Mouse (Mus musculus) thymus, adult 2 months (tissue): Measurements from ENCODE around the gene Cyp26c1. TPM values are rescaled to one million over a fixed set of nuclear protein-coding genes. Genes with fewer than 3 reads are reported as not detected.

Experiments used
- DNase-seq: peaks from one replicate; pipeline ENCODE4 v3.0.0; 2021
- H3K27ac ChIP-seq: fragments of 200-500 bp; 2 replicates; pipeline ENCODE4 v1.5.1; 2012; ENCODE audit warnings: low read length, control low read depth; ENCODE audit not compliant: control insufficient read depth, insufficient read depth
- H3K27me3 ChIP-seq: fragments of 200-500 bp; 2 replicates; pipeline ENCODE4 v1.6.1; 2012; ENCODE audit warnings: mild to moderate bottlenecking, low read length, moderate library complexity, mixed read lengths; ENCODE audit not compliant: control insufficient read depth, insufficient read depth
- H3K36me3 ChIP-seq: fragments of 200-500 bp; 2 replicates; pipeline ENCODE4 v1.6.1; 2012; ENCODE audit warnings: mild to moderate bottlenecking, low read length, moderate library complexity; ENCODE audit not compliant: control insufficient read depth, insufficient read depth
- H3K4me1 ChIP-seq: fragments of 200-500 bp; replicated peaks from 2 replicates; pipeline ENCODE4 v1.6.1; 2012; ENCODE audit warnings: low read length; ENCODE audit not compliant: control insufficient read depth, insufficient read depth
- H3K4me3 ChIP-seq: fragments of 200-500 bp; 2 replicates; pipeline ENCODE4 v1.5.1; 2012; ENCODE audit warnings: mild to moderate bottlenecking, low read length, control low read depth, moderate library complexity; ENCODE audit not compliant: control insufficient read depth, insufficient read depth
- CTCF ChIP-seq: fragments of 200-500 bp; IDR thresholded peaks from 2 replicates; pipeline ENCODE4 v1.5.1; 2012; ENCODE audit warnings: mild to moderate bottlenecking, control low read depth, low read length, moderate library complexity, borderline replicate concordance; ENCODE audit not compliant: control insufficient read depth, poor library complexity, insufficient read depth; ENCODE audit errors: extremely low read depth
- POLR2A ChIP-seq: fragments of 200-500 bp; IDR thresholded peaks from 2 replicates; pipeline ENCODE4 v1.6.1; 2012; ENCODE audit warnings: mild to moderate bottlenecking, low read length, control low read depth, moderate library complexity; ENCODE audit not compliant: control insufficient read depth, poor library complexity, insufficient read depth; ENCODE audit errors: extremely low read depth
- WGBS: fragments of 180-500 bp; shearing (Covaris S2); methylation state at CpG from one replicate; pipeline ENCODE4 v1.1.7; 2018; 5-methylcytosine and 5-hydroxymethylcytosine counted together
- polyA plus RNA-seq: library from polyadenylated mRNA; depleted of rRNA; stranded (reverse); fragments of >200 nt; gene quantifications from 2 replicates; pipeline ENCODE4 v1.2.3, GENCODE M21; 2012

Cyp26c1 gene
- polyA plus RNA-seq, 1 experiment: 0.28 TPM

DNA sequence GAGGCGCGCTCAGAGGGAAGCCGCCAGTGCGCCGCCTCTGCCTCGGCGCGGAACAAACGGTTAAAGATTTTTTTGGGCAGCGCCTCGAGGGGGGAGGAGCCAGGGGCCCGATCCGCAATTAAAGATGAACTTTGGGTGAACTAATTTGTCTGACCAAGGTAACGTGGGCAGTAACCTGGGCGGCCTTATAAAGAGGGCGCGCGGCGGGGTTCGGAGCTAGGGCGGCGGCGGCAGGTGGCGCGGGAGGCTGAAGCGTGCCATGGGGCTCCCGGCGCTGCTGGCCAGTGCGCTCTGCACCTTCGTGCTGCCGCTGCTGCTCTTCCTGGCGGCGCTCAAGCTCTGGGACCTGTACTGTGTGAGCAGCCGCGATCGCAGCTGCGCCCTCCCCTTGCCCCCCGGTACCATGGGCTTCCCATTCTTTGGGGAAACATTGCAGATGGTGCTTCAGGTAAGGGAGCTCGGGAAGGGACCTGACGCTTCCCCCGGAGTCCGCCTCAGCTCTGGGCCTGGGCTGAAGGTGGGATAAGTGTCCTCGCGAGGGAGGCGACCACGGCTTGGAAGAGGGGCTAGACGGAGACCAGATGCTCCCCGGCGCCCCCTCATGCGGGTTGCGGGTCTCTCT lies 12.4 kb downstream of the Cyp26c1 start, which contains the start of gene Cyp26a1:
Gene Cyp26a1, plus strand, starts transcription at position 148 of the 622 bp plus-strand sequence.
- TF ChIP-seq CTCF (no peak), POLR2A (no peak)
- H3K27me3 ChIP-seq: peaks cover 16% of the 10 kb centered on the region
- 2% methylated on average over 51 of the region's 51 CpGs for WGBS
- no peak within 1 kb of the TSS for H3K4me3 ChIP-seq
- DNase-seq: no peak
- no peak within 1 kb of the TSS for H3K27ac ChIP-seq
- H3K4me1 ChIP-seq: no peaks in the 10 kb centered on the region
- H3K36me3 ChIP-seq: no peaks in the 10 kb centered on the region

DNA sequence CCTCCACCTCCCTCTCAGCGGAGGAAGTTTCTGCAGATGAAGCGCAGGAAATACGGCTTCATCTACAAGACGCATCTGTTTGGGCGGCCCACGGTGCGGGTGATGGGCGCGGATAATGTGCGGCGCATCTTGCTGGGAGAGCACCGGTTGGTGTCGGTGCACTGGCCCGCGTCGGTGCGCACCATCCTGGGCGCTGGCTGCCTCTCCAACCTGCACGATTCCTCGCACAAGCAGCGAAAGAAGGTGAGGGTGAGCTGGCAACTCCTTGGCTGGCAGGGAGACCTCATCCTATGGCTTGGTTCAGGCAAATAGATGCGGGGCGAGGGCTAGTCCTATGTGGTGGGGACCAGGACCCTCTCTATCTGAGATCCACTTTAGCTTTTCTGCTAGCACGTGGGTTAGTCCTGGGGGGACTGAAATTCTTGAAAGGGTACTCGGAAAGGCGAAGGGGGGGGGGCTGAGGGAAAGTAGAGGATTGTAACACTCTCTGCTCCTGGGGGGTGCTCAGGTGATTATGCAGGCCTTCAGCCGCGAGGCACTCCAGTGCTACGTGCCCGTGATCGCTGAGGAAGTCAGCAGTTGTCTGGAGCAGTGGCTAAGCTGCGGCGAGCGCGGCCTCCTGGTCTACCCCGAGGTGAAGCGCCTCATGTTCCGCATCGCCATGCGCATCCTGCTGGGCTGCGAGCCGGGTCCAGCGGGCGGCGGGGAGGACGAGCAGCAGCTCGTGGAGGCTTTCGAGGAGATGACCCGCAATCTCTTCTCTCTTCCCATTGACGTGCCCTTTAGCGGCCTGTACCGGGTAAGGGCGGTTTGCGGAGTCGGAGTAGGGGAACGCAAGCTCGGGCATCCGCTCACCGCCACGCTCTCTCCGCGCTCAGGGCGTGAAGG lies 13.1 kb downstream of the Cyp26c1 start:
- no peaks in the 10 kb centered on the region for H3K36me3 ChIP-seq
- no peak overlapping the region for H3K4me3 ChIP-seq
- no peak overlapping the region for H3K27ac ChIP-seq
- H3K27me3 ChIP-seq: peaks cover 16% of the 10 kb centered on the region
- no peak for TF ChIP-seq POLR2A
- TF ChIP-seq CTCF: no peak
- WGBS: 2% methylated on average over 63 of the region's 63 CpGs
- no peak for DNase-seq
- no peaks in the 10 kb centered on the region for H3K4me1 ChIP-seq

DNA sequence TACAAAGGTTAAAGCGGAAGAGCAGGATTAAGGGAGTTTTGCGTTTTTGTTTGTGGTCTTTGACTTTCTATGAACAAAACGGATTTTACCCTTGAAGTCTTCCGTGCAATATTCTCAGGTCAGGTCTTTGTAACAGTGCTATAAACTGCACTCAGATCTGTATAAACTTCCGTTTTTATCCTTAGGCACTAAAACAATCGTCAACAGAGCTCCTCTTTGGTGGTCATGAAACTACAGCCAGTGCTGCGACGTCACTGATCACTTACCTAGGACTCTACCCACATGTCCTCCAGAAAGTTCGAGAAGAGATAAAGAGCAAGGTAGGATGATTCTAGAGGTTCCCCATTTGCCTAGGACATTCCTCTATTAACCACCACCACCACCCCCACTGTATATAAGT lies 14.3 kb downstream of the Cyp26c1 start:
- no peaks in the 10 kb centered on the region for H3K36me3 ChIP-seq
- peaks cover 16% of the 10 kb centered on the region for H3K27me3 ChIP-seq
- TF ChIP-seq POLR2A (no peak), CTCF (no peak)
- no peak overlapping the region for H3K4me3 ChIP-seq
- H3K4me1 ChIP-seq: no peaks in the 10 kb centered on the region
- no peak overlapping the region for H3K27ac ChIP-seq
- no peak for DNase-seq
- WGBS: 23% methylated on average over 9 of the region's 9 CpGs

DNA sequence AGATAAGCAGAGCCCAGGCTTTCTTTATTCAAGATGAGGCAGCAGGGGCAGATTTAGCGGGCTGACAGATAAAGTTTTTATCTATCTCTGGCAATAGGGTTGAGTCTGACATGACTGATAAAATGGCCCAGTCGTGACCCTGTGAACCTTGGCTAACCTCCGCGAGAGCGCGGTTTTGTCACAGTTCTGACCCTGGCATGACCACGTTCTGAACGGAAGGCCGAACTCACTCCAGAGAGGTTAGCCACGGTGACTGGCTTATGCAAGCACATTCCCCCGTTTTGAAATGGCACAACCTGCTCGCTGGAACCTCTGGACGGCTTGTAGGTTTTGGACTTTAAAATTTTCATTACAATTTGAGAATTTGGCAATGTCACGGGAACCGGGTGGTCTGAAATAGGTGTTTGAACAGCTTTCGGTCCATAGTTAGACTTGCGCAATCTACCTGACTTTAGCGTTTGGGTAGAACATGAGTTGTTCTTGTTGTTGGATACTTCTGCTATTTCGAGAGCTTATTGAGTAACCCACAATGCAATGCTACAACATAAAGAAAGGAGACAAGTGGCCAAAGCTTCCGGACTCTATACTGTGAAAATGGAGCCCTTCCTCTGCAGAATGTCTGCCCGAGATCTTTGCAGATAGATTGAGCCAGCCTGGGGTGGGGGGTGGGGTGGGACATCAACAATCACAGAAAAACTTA lies 17.1 kb downstream of the Cyp26c1 start:
- H3K36me3 ChIP-seq: no peaks in the 10 kb centered on the region
- no peak for TF ChIP-seq POLR2A
- TF ChIP-seq CTCF: no peak
- DNase-seq: no peak
- H3K27ac ChIP-seq: no peak overlapping the region
- peaks cover 8% of the 10 kb centered on the region for H3K27me3 ChIP-seq
- H3K4me3 ChIP-seq: no peak overlapping the region
- no peaks in the 10 kb centered on the region for H3K4me1 ChIP-seq
- 78% methylated on average over 21 of the region's 21 CpGs for WGBS

DNA sequence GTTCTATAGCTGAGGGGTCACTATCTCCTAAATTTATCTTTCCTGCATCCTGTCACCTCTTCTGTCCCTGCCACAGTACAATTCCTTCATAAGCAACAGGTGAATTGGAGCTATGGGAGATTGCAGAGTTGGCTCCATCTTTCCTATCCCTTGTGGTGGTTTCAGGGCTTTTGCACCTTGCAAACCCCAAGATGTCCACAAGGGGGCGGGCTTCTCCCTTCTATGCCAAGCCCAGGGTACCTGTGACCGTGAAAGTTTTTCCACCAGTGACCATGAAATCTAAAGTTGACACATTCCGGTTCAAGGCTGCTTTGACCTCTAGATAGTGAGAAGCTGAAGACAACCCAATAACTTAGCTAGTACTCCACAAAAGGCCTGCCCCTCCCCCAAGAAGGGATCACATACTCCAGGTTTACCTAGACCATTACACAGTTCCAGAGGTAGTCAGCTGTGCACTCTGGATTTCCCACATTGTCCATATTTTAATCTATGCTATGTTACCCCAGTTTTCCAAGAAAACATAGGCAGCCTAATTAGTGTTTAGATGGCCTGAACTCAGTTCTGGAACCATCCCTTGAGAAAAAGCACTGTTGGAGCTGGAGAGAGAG lies 18.6 kb downstream of the Cyp26c1 start:
- TF ChIP-seq CTCF (peak; percentile 37; the same call in 1 of the 2 replicates), POLR2A (no peak)
- 4% methylated on average over 3 of the region's 3 CpGs for WGBS

GRCm38 (mm10) chr19:37705722-37706121 lies 20.3 kb downstream of the Cyp26c1 start:
- no peak for TF ChIP-seq POLR2A
- TF ChIP-seq CTCF: no peak
- Histone ChIP-seq H3K4me3 (no peak overlapping the region), H3K27me3 (no peaks in the 10 kb centered on the region), H3K36me3 (no peaks in the 10 kb centered on the region), H3K27ac (no peak overlapping the region), H3K4me1 (no peaks in the 10 kb centered on the region)
- DNase-seq: no peak
- 89% methylated on average over 5 of the region's 5 CpGs for WGBS

More for the DNA sequence above, 18.6 kb downstream of the Cyp26c1 start:
- peak; percentile 68 for DNase-seq
- Histone ChIP-seq H3K36me3 (no peaks in the 10 kb centered on the region), H3K27ac (no peak overlapping the region), H3K4me1 (no peaks in the 10 kb centered on the region), H3K27me3 (peaks cover 2% of the 10 kb centered on the region; the same call in 1 of the 2 replicates), H3K4me3 (no peak overlapping the region)

DNA sequence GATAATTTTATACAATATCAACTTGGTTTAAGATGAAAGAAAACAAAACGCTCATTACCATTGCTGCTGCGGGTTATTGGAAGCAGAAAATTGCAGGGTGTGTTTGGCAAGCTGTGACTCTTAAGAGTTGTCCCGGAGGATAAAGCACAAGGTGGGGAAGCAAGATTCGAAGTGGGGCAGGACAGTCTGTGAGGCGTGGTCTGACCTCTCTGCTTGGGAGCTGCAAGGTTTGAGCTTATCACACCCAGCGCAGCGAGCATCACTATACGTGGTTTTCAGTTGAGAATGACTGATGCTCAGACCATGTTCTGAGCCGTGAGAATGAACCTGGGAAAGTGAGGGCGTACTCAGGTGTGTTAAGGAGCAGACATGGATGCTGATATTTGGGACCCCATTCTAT lies 29.3 kb downstream of the Cyp26c1 start:
- DNase-seq: no peak
- no peak for TF ChIP-seq POLR2A
- no peak for TF ChIP-seq CTCF
- Histone ChIP-seq H3K27ac (no peak overlapping the region), H3K4me1 (no peaks in the 10 kb centered on the region), H3K4me3 (no peak overlapping the region), H3K36me3 (no peaks in the 10 kb centered on the region), H3K27me3 (no peaks in the 10 kb centered on the region)
- 88% methylated on average over 10 of the region's 10 CpGs for WGBS
